Mouse (Mus musculus) stomach, embryonic 16.5 days (tissue): ENCODE results near the gene Meiob. TPM values are rescaled to one million over a fixed set of nuclear protein-coding genes. Genes with fewer than 3 reads are reported as not detected.

Source experiments
- ATAC-seq: fragments of 200-750 bp; cut with Nextera tagmentation; 2 replicates; pipeline ENCODE4 v1.8.0; 2017; ENCODE audit warnings: moderate number of reproducible peaks, moderate TSS enrichment; ENCODE audit not compliant: insufficient read depth, low FRiP score
- H3K27ac ChIP-seq: fragments of 300-500 bp; sonication (generic); 2 replicates; pipeline ENCODE4 v1.5.1; 2014; ENCODE audit warnings: low read length
- H3K27me3 ChIP-seq: fragments of 300-500 bp; sonication (generic); 2 replicates; pipeline ENCODE4 v1.6.1; 2014; ENCODE audit warnings: low read length, control low read depth, mixed read lengths; ENCODE audit not compliant: control insufficient read depth, insufficient read depth
- H3K36me3 ChIP-seq: fragments of 300-500 bp; sonication (generic); 2 replicates; pipeline ENCODE4 v1.6.1; 2014; ENCODE audit warnings: low read length; ENCODE audit not compliant: control insufficient read depth, insufficient read depth
- H3K4me1 ChIP-seq: fragments of 300-500 bp; sonication (generic); 2 replicates; pipeline ENCODE4 v1.6.1; 2014; ENCODE audit warnings: low read length, control low read depth, mixed read lengths; ENCODE audit not compliant: control insufficient read depth, insufficient read depth
- H3K4me2 ChIP-seq: fragments of 300-500 bp; sonication (generic); 2 replicates; pipeline ENCODE4 v1.6.1; 2014; ENCODE audit warnings: low read depth, low read length, mixed read lengths
- H3K4me3 ChIP-seq: fragments of 300-500 bp; sonication (generic); replicated peaks from 2 replicates; pipeline ENCODE4 v1.5.1; 2014; ENCODE audit warnings: mild to moderate bottlenecking, low read length
- H3K9ac ChIP-seq: fragments of 300-500 bp; sonication (generic); 2 replicates; pipeline ENCODE4 v1.6.1; 2014; ENCODE audit warnings: low read length
- H3K9me3 ChIP-seq: fragments of 300-500 bp; sonication (generic); replicated peaks from 2 replicates; pipeline ENCODE4 v1.6.1; 2016; ENCODE audit warnings: low read length, control low read depth; ENCODE audit not compliant: control insufficient read depth
- WGBS: fragments of 180-500 bp; shearing (Covaris S2); extraction: QIAGEN DNeasy Blood & Tissue Kit; methylation state at CpG from one replicate; pipeline ENCODE4 v1.1.7; 2014; 5-methylcytosine and 5-hydroxymethylcytosine counted together
- polyA plus RNA-seq: library from polyadenylated mRNA; unstranded; fragments of >200 nt; fragmentation: Nextera tagmentation; extraction: Ambion mirVana; gene quantifications from 2 replicates; pipeline ENCODE4 v1.2.1, GENCODE M21; 2015

The Meiob gene
- polyA plus RNA-seq, 1 experiment from 2014 or later: 0.10 TPM

- H3K27me3 ChIP-seq: no peaks in the 10 kb centered on the region
- H3K27ac ChIP-seq: no peak overlapping the region
- H3K9ac ChIP-seq: no peak overlapping the region
- no peak for ATAC-seq
- no peak overlapping the region for H3K4me3 ChIP-seq
- no peaks in the 10 kb centered on the region for H3K4me1 ChIP-seq
- WGBS: 78% methylated on average over 5 of the region's 5 CpGs
- H3K36me3 ChIP-seq: no peaks in the 10 kb centered on the region
- no peaks in the 10 kb centered on the region for H3K9me3 ChIP-seq
- no peak overlapping the region for H3K4me2 ChIP-seq
Measured at GRCm38 (mm10) chr17:24815256-24815655, 11.2 kb downstream of the Meiob start.

- no peak overlapping the region for H3K4me3 ChIP-seq
- H3K9me3 ChIP-seq: no peaks in the 10 kb centered on the region
- H3K4me2 ChIP-seq: no peak overlapping the region
- 24% methylated on average over 1 of the region's 1 CpGs for WGBS
- no peaks in the 10 kb centered on the region for H3K27me3 ChIP-seq
- no peaks in the 10 kb centered on the region for H3K36me3 ChIP-seq
- no peak overlapping the region for H3K9ac ChIP-seq
- H3K27ac ChIP-seq: no peak overlapping the region
- no peak for ATAC-seq
- H3K4me1 ChIP-seq: no peaks in the 10 kb centered on the region
Measured at GRCm38 (mm10) chr17:24817503-24817902, 13.4 kb downstream of the Meiob start.

DNA sequence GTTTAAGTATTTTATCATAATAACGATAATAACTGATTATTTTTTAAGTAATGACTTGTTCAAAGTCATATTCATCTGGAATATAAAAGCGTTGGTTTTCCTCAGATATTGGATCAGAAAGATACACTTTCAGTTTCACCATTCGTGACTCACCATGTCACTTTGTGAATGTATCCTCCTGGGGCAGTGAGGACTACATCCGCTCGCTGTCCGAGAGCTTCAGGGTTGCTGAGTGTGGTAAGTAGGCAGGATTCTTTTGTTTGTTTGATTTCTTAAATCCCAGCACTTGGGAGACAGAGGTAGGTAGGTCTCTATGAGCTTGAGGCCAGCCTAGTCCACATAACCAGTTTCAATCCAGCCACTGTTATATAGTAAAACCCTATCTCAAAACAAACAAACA is 14.1 kb downstream of the Meiob start:
- no peaks in the 10 kb centered on the region for H3K4me1 ChIP-seq
- no peaks in the 10 kb centered on the region for H3K27me3 ChIP-seq
- no peak overlapping the region for H3K4me2 ChIP-seq
- WGBS: 36% methylated on average over 6 of the region's 6 CpGs
- no peaks in the 10 kb centered on the region for H3K36me3 ChIP-seq
- H3K9ac ChIP-seq: no peak overlapping the region
- no peaks in the 10 kb centered on the region for H3K9me3 ChIP-seq
- no peak overlapping the region for H3K4me3 ChIP-seq
- no peak for ATAC-seq
- no peak overlapping the region for H3K27ac ChIP-seq

DNA sequence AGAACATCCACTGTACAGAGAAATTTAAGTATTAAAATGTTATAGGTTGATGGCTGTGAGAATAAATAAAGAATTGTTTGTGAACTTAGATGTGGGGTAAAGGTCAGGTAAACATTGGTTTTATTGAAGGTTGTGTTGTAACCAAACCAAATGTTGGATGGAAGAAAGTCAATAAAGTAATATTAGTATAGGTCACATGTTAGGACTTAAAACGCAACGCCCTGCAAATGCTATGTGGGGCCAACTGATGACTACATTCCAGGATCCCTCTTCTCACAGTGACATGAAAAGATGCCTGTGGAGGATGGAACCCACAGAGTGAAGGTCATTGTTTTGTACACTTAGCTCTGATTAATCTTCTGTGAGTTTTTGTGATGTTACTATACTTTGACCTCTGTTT is 15.4 kb downstream of the Meiob start:
- H3K4me1 ChIP-seq: no peaks in the 10 kb centered on the region

GRCm38 (mm10) chr17:24821351-24822280 is 17.5 kb downstream of the Meiob start:
- 42% methylated on average over 3 of the region's 3 CpGs for WGBS
- Histone ChIP-seq H3K4me2 (no peak overlapping the region), H3K27ac (no peak overlapping the region), H3K9ac (no peak overlapping the region), H3K4me1 (no peaks in the 10 kb centered on the region), H3K36me3 (no peaks in the 10 kb centered on the region), H3K4me3 (no peak overlapping the region), H3K9me3 (no peaks in the 10 kb centered on the region), H3K27me3 (no peaks in the 10 kb centered on the region)
- no peak for ATAC-seq

More for the DNA sequence above, 15.4 kb downstream of the Meiob start:
- H3K27me3 ChIP-seq: no peaks in the 10 kb centered on the region
- no peaks in the 10 kb centered on the region for H3K36me3 ChIP-seq
- no peaks in the 10 kb centered on the region for H3K9me3 ChIP-seq
- H3K9ac ChIP-seq: no peak overlapping the region
- H3K4me2 ChIP-seq: no peak overlapping the region
- ATAC-seq: no peak
- H3K27ac ChIP-seq: no peak overlapping the region
- WGBS: 33% methylated on average over 2 of the region's 2 CpGs
- H3K4me3 ChIP-seq: no peak overlapping the region

DNA sequence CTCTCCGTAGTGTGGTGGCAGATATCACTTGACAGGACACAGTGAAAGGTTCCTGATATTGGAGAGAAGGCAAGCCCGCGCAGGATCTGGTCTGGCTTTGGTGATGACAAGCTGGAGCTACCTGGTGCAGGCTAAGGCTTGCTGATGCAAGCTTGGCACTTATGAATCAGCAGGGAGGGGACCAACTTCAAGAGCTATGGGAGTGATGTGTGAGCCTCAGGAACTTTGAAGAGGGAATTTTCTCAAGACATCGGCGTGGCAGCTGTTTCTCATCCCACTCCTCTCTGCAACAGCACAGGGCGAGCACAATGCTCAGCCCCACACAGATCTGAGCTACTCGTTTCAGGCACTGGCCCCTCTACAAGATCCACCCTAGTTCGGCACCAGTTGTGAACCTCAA is 35.8 kb downstream of the Meiob start, which contains the start of gene Hagh:
Hagh (plus strand) TSS at position 302 of the 400 bp plus-strand sequence.
- Histone ChIP-seq H3K4me3 (peak within 1 kb of the TSS; percentile 9; the same call in 1 of the 2 replicates), H3K4me1 (no peaks in the 10 kb centered on the region), H3K4me2 (no peak within 1 kb of the TSS; the same call in 1 of the 2 replicates), H3K9ac (no peak within 1 kb of the TSS), H3K27ac (peak within 1 kb of the TSS; percentile 80), H3K27me3 (no peaks in the 10 kb centered on the region), H3K9me3 (no peaks in the 10 kb centered on the region), H3K36me3 (no peaks in the 10 kb centered on the region)
- ATAC-seq: no peak
- WGBS: 57% methylated on average over 8 of the region's 8 CpGs

DNA sequence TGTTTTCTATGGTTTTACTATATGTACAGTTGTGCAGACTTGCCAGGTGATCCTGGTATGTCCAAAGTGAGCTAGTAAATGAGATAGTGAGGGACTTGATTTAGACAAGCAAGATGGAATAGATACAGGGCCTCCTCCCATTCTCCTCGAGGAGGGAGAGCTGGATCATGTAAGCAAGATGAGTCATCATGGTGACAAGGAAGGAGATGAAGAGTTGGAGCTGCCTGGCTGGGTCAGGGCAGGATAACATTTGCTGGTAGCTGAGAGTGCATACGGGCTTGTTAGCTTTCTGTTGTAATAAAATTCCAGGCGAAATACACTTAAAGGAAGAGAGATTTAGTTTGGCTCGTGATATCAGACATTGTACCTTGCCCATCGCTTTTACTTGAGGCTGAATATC is 36.3 kb downstream of the Meiob start:
- no peak for ATAC-seq
- Histone ChIP-seq H3K4me3 (peak overlapping the region; percentile 9; the same call in 1 of the 2 replicates), H3K4me1 (no peaks in the 10 kb centered on the region), H3K9me3 (no peaks in the 10 kb centered on the region), H3K36me3 (no peaks in the 10 kb centered on the region), H3K27ac (peak overlapping the region; percentile 80), H3K27me3 (no peaks in the 10 kb centered on the region), H3K9ac (no peak overlapping the region), H3K4me2 (no peak overlapping the region; the same call in 1 of the 2 replicates)
- 49% methylated on average over 5 of the region's 5 CpGs for WGBS

DNA sequence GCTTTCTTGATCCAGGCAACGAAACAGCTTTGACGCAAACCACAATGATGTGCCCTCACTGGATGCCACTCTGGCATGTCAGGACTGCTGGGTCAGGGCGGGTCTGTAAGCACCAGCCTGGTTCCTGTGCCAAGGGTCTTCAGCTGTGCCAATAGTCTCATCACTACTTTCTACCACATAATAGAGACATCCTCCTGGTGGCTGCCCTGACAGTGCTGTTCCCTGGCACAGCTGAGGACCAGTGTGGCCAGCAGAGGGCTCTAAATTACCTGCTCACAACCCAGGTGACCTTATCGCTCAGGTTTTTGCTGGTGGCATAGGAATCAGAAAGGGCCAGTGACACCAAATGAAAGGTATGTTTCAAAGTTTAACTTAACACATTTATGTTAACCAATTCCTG is 37.0 kb downstream of the Meiob start:
- no peak; the same call in 1 of the 2 replicates for ATAC-seq
- Histone ChIP-seq H3K4me2 (no peak overlapping the region), H3K9ac (no peak overlapping the region), H3K9me3 (no peaks in the 10 kb centered on the region), H3K27ac (peak overlapping the region; percentile 69; the same call in 1 of the 2 replicates), H3K4me1 (no peaks in the 10 kb centered on the region), H3K27me3 (no peaks in the 10 kb centered on the region), H3K4me3 (no peak overlapping the region), H3K36me3 (no peaks in the 10 kb centered on the region)
- 49% methylated on average over 4 of the region's 4 CpGs for WGBS

DNA sequence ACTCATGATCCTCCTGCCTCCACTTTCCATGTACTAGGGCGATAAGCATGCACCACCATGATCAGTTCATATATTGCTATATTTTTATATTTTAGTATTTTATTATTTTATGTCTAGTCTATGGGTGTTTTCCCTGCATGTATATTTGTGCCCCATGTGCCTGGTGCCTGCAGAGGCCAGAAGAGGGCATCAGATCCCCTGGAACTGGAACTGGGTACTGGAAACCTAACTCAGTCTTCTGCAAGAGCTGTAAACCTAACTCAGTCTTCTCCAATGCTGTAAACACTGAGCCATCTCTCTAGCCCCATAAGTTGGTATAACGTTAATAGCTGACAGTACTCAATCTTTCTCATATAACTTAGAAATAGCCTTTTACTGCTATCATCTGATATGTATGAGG is 38.5 kb downstream of the Meiob start:
- Histone ChIP-seq H3K9me3 (no peaks in the 10 kb centered on the region), H3K27me3 (no peaks in the 10 kb centered on the region), H3K4me3 (no peak overlapping the region), H3K4me2 (no peak overlapping the region), H3K27ac (no peak overlapping the region), H3K9ac (no peak overlapping the region), H3K36me3 (no peaks in the 10 kb centered on the region), H3K4me1 (no peaks in the 10 kb centered on the region)
- no peak for ATAC-seq
- WGBS: 47% methylated on average over 2 of the region's 2 CpGs
